Mouse (Mus musculus): ENCODE results near the gene Ulk1. TPM values are rescaled to one million over a fixed set of nuclear protein-coding genes. Genes with fewer than 3 reads are reported as not detected.
"Not testable (repeated sequence)": the region's sequence is repeated elsewhere in the genome, so short reads cannot be mapped to it uniquely, and the experiment has no call there.

Gene Ulk1
- polyA plus RNA-seq, 1 experiment from 2014 or later, result 47.5 TPM

DNA sequence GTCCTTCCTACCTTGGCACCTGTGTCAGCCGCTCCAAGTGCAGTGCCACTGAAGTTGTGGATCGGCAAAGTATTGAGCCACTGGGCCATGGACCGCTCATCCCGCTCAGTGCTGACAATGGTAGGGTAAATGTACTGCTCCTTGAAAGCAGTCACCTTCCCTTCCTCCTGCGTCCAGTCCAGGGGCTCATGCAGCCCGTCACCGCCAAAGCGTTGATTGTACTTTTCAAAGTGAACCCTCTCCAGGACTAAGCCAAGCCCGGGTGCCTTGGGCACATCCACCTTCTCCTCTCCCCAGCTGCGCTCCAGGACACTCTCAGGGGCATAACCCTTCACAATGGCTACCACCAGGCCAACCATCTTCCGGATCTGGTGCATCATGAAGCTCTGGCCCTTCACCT lies 35.4 kb downstream of the Ulk1 start:
- Histone ChIP-seq H3K4me3 (replicated peaks; ENCODE audit: low read length) (no peak overlapping the region), H3K4me2 (ENCODE audit: low read length) (no peak overlapping the region), H3K9ac (replicated peaks; ENCODE audit: low read depth, low read length) (no peak overlapping the region), H3K9me3 (ENCODE audit: control insufficient read depth, low read length) (no peaks in the 10 kb centered on the region), H3K27me3 (replicated peaks; ENCODE audit: control insufficient read depth, insufficient read depth, low read length) (no peaks in the 10 kb centered on the region), H3K4me1 (replicated peaks; ENCODE audit: control insufficient read depth, insufficient read depth, low read length) (peaks cover 6% of the 10 kb centered on the region), H3K27ac (ENCODE audit: low read length) (no peak overlapping the region), H3K36me3 (ENCODE audit: control insufficient read depth, insufficient read depth) (0 out of 2 replicates have a peak, but pooled peaks cover 3% of the 10 kb centered on the region)
- ATAC-seq, result no peak
- whole genome bisulfite sequencing, result 96% methylated on average over 11 of the region's 11 CpGs

DNA sequence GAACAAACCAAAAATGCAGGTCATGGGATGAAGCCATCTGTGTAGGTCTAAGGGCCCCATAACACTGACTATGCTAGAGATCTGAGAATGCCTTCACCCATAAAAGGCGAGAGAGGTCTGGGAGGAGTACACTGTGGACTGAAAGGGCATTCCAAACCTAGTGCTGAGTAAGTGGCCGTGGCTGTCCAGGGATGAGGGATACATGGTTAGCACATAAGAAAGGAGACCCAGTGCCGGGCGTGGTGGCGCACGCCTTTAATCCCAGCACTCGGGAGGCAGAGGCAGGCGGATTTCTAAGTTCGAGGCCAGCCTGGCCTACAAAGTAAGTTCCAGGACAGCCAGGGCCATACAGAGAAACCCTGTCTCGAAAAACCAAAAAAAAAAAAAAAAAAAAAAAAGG lies 37.0 kb downstream of the Ulk1 start:
- not testable (repeated sequence) for H3K27ac ChIP-seq (ENCODE audit: low read length); ATAC-seq
- WGBS, result 97% methylated on average over 10 of the region's 10 CpGs

DNA sequence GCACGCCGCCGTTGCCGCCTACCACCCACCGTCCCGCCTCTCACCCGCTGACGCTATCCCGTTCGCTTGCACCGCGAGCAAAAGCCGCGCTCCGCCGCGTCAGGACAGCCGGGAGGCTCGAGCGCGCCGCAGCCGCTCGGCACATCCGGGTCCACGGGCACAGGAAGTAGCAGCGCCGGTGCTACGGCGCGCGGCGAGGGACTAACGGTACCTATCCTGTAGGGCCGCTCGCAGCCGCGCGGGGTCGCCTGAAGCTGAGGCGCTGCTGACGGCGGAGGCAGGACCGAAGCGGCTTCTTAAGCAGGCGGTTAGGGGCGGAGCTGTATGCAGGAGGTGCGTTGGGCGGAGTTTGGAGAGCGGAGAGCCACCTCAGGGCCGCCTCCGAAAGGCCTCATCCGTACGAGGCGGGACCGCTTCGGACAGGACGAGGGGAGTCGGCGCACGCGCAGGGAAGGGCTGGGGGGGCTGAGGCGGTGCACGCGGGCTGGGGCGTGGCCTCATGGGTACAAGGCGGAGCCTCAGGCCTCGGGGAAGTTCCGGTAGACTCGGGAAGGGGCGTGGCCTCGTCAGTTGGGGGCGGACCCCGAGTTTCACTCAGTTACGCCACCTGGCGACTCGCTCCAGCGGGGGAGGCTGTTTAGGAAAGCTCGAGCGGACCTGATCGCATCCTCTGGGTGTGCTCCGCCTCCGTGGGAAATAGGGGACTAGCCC lies 39.3 kb downstream of the Ulk1 start, which contains the start of gene Ep400:
Gene Ep400 (minus strand): TSS at position 270 of the 711 bp plus-strand sequence.
- Histone ChIP-seq H3K36me3 (ENCODE audit: control insufficient read depth, insufficient read depth) (no peaks in the 10 kb centered on the region), H3K27ac (ENCODE audit: low read length) (peak within 1 kb of the TSS; percentile 96), H3K9ac (replicated peaks; ENCODE audit: low read depth, low read length) (peak within 1 kb of the TSS; percentile 93), H3K4me1 (replicated peaks; ENCODE audit: control insufficient read depth, insufficient read depth, low read length) (peaks cover 12% of the 10 kb centered on the region), H3K4me3 (replicated peaks; ENCODE audit: low read length) (peak within 1 kb of the TSS; percentile 95), H3K9me3 (ENCODE audit: control insufficient read depth, low read length) (no peaks in the 10 kb centered on the region), H3K4me2 (ENCODE audit: low read length) (peak within 1 kb of the TSS; percentile 58), H3K27me3 (replicated peaks; ENCODE audit: control insufficient read depth, insufficient read depth, low read length) (no peaks in the 10 kb centered on the region)
- ATAC-seq, result peak; percentile 98
- under 1% methylated on average over 76 of the region's 83 CpGs for WGBS

More for the DNA sequence above, 37.0 kb downstream of the Ulk1 start:
- peaks cover 12% of the 10 kb centered on the region for H3K4me1 ChIP-seq (replicated peaks; ENCODE audit: control insufficient read depth, insufficient read depth, low read length)
- not testable (repeated sequence) for H3K4me2 ChIP-seq (ENCODE audit: low read length); H3K4me3 ChIP-seq (replicated peaks; ENCODE audit: low read length); H3K36me3 ChIP-seq (ENCODE audit: control insufficient read depth, insufficient read depth); H3K27me3 ChIP-seq (replicated peaks; ENCODE audit: control insufficient read depth, insufficient read depth, low read length); H3K9ac ChIP-seq (replicated peaks; ENCODE audit: low read depth, low read length); H3K9me3 ChIP-seq (ENCODE audit: control insufficient read depth, low read length)

DNA sequence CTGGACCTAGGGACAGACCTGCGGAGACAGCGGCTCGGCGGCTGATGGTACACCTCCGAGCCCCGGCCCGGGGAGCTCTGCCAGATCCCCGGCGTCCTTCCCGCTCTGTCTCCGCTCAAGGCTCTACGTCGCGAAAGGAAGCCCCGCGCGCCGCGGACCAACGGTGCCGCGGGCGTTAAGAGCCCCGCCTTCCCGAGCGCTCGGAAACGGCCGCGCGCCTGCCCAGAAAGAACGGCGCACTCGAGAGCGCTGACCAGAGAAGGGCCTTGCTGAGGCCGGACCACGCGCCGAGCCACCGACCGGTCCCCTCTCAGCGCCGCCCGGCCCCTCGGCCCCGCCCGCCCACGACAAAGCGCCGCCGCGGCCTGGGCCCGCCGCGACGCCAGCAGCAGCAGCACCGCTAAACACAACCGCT lies 39.9 kb downstream of the Ulk1 start:
- peak; percentile 45; the same call in 1 of the 2 replicates for ATAC-seq
- H3K4me2 ChIP-seq (ENCODE audit: low read length), result peak overlapping the region; percentile 58
- peak overlapping the region; percentile 93 for H3K9ac ChIP-seq (replicated peaks; ENCODE audit: low read depth, low read length)
- H3K9me3 ChIP-seq (ENCODE audit: control insufficient read depth, low read length), result no peaks in the 10 kb centered on the region
- peak overlapping the region; percentile 96 for H3K27ac ChIP-seq (ENCODE audit: low read length)
- under 1% methylated on average over 47 of the region's 58 CpGs for WGBS
- H3K36me3 ChIP-seq (ENCODE audit: control insufficient read depth, insufficient read depth), result no peaks in the 10 kb centered on the region
- H3K27me3 ChIP-seq (replicated peaks; ENCODE audit: control insufficient read depth, insufficient read depth, low read length), result no peaks in the 10 kb centered on the region
- H3K4me1 ChIP-seq (replicated peaks; ENCODE audit: control insufficient read depth, insufficient read depth, low read length), result peaks cover 12% of the 10 kb centered on the region
- peak overlapping the region; percentile 95 for H3K4me3 ChIP-seq (replicated peaks; ENCODE audit: low read length)

DNA sequence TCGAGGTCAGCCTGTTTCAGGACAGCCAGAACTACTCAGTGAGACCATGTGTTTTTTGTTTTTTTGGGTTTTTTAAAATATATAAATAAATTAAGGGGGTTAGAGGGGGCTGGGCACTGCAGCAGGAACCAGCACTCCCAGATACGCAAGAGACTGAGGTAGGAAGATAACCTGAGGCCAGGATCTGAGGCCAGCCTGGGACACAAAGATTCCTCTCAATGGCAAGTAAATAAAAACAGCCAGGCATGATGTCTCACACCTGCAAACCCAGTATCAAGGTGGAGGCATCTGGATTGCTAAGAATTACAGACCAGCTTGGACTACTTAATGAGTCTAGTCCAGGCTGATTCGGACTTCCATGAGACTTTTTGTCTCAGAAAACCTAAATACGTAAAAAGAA lies 40.6 kb downstream of the Ulk1 start:
- Histone ChIP-seq H3K4me2 (ENCODE audit: low read length) (peak overlapping the region; percentile 51), H3K36me3 (ENCODE audit: control insufficient read depth, insufficient read depth) (no peaks in the 10 kb centered on the region), H3K9ac (replicated peaks; ENCODE audit: low read depth, low read length) (peak overlapping the region; percentile 93), H3K27me3 (replicated peaks; ENCODE audit: control insufficient read depth, insufficient read depth, low read length) (no peaks in the 10 kb centered on the region), H3K27ac (ENCODE audit: low read length) (no peak overlapping the region), H3K9me3 (ENCODE audit: control insufficient read depth, low read length) (no peaks in the 10 kb centered on the region), H3K4me1 (replicated peaks; ENCODE audit: control insufficient read depth, insufficient read depth, low read length) (peaks cover 12% of the 10 kb centered on the region), H3K4me3 (replicated peaks; ENCODE audit: low read length) (peak overlapping the region; percentile 95)
- ATAC-seq, result no peak
- 54% methylated on average over 4 of the region's 4 CpGs for WGBS

- Histone ChIP-seq H3K4me3 (replicated peaks; ENCODE audit: low read length) (no peak overlapping the region), H3K27ac (ENCODE audit: low read length) (no peak overlapping the region), H3K36me3 (ENCODE audit: control insufficient read depth, insufficient read depth) (no peaks in the 10 kb centered on the region), H3K4me1 (replicated peaks; ENCODE audit: control insufficient read depth, insufficient read depth, low read length) (peaks cover 6% of the 10 kb centered on the region), H3K4me2 (ENCODE audit: low read length) (no peak overlapping the region), H3K9ac (replicated peaks; ENCODE audit: low read depth, low read length) (no peak overlapping the region), H3K27me3 (replicated peaks; ENCODE audit: control insufficient read depth, insufficient read depth, low read length) (no peaks in the 10 kb centered on the region), H3K9me3 (ENCODE audit: control insufficient read depth, low read length) (no peaks in the 10 kb centered on the region; the same call in 1 of the 2 replicates)
- no peak for ATAC-seq
- 96% methylated on average over 8 of the region's 8 CpGs for WGBS
These were observed 46.0 kb downstream of the Ulk1 start for GRCm38 (mm10) chr5:110763890-110764289.

- Histone ChIP-seq H3K4me1 (replicated peaks; ENCODE audit: control insufficient read depth, insufficient read depth, low read length) (no peaks in the 10 kb centered on the region), H3K9me3 (ENCODE audit: control insufficient read depth, low read length) (no peaks in the 10 kb centered on the region), H3K27ac (ENCODE audit: low read length) (no peak overlapping the region), H3K36me3 (ENCODE audit: control insufficient read depth, insufficient read depth) (peaks cover 2% of the 10 kb centered on the region; the same call in 1 of the 2 replicates), H3K27me3 (replicated peaks; ENCODE audit: control insufficient read depth, insufficient read depth, low read length) (no peaks in the 10 kb centered on the region), H3K4me3 (replicated peaks; ENCODE audit: low read length) (no peak overlapping the region), H3K9ac (replicated peaks; ENCODE audit: low read depth, low read length) (no peak overlapping the region), H3K4me2 (ENCODE audit: low read length) (no peak overlapping the region)
- ATAC-seq, result no peak
- 92% methylated on average over 1 of the region's 1 CpGs for WGBS
These were observed 64.9 kb downstream of the Ulk1 start for GRCm38 (mm10) chr5:110745021-110745420.

- 95% methylated on average over 7 of the region's 7 CpGs for whole genome bisulfite sequencing
- Histone ChIP-seq H3K9ac (replicated peaks; ENCODE audit: low read depth, low read length) (no peak overlapping the region), H3K9me3 (ENCODE audit: control insufficient read depth, low read length) (no peaks in the 10 kb centered on the region), H3K4me2 (ENCODE audit: low read length) (no peak overlapping the region), H3K36me3 (ENCODE audit: control insufficient read depth, insufficient read depth) (peaks cover 22% of the 10 kb centered on the region; the same call in 1 of the 2 replicates), H3K4me3 (replicated peaks; ENCODE audit: low read length) (no peak overlapping the region), H3K27me3 (replicated peaks; ENCODE audit: control insufficient read depth, insufficient read depth, low read length) (no peaks in the 10 kb centered on the region), H3K4me1 (replicated peaks; ENCODE audit: control insufficient read depth, insufficient read depth, low read length) (no peaks in the 10 kb centered on the region), H3K27ac (ENCODE audit: low read length) (no peak overlapping the region)
- no peak for ATAC-seq
These were observed 70.2 kb downstream of the Ulk1 start for GRCm38 (mm10) chr5:110739496-110740275.

GRCm38 (mm10) chr5:110735606-110736005 lies 74.3 kb downstream of the Ulk1 start:
- no peaks in the 10 kb centered on the region for H3K4me1 ChIP-seq (replicated peaks; ENCODE audit: control insufficient read depth, insufficient read depth, low read length)
- ATAC-seq, result no peak
- no peaks in the 10 kb centered on the region for H3K9me3 ChIP-seq (ENCODE audit: control insufficient read depth, low read length)
- H3K4me3 ChIP-seq (replicated peaks; ENCODE audit: low read length), result no peak overlapping the region
- peaks cover 38% of the 10 kb centered on the region for H3K36me3 ChIP-seq (ENCODE audit: control insufficient read depth, insufficient read depth)
- H3K27me3 ChIP-seq (replicated peaks; ENCODE audit: control insufficient read depth, insufficient read depth, low read length), result no peaks in the 10 kb centered on the region
- H3K9ac ChIP-seq (replicated peaks; ENCODE audit: low read depth, low read length), result no peak overlapping the region
- no peak overlapping the region for H3K4me2 ChIP-seq (ENCODE audit: low read length)
- WGBS, result 100% methylated on average over 1 of the region's 1 CpGs
- H3K27ac ChIP-seq (ENCODE audit: low read length), result no peak overlapping the region
